Mouse (Mus musculus) embryonic facial prominence, embryonic 14.5 days (tissue): ENCODE results near the gene Slc51a. TPM values are rescaled to one million over a fixed set of nuclear protein-coding genes. Genes with fewer than 3 reads are reported as not detected.

Source experiments
- ATAC-seq: fragments of 200-750 bp; cut with Nextera tagmentation; 2 replicates; pipeline ENCODE4 v1.8.0; 2017; ENCODE audit warnings: low read depth, moderate number of reproducible peaks, moderate TSS enrichment
- DNase-seq: peaks from one replicate; pipeline ENCODE4 v3.0.0-alpha.2; 2015; ENCODE audit warnings: low spot score
- H3K27ac ChIP-seq: fragments of 300-500 bp; sonication (generic); replicated peaks from 2 replicates; pipeline ENCODE4 v1.5.1; 2014; ENCODE audit warnings: low read depth, mild to moderate bottlenecking, low read length, moderate library complexity
- H3K27me3 ChIP-seq: fragments of 300-500 bp; sonication (generic); replicated peaks from 2 replicates; pipeline ENCODE4 v1.6.1; 2014; ENCODE audit warnings: low read length; ENCODE audit not compliant: control insufficient read depth, insufficient read depth
- H3K36me3 ChIP-seq: fragments of 300-500 bp; sonication (generic); 2 replicates; pipeline ENCODE4 v1.6.1; 2014; ENCODE audit warnings: low read length, mixed read lengths; ENCODE audit not compliant: control insufficient read depth, insufficient read depth
- H3K4me1 ChIP-seq: fragments of 300-500 bp; sonication (generic); 2 replicates; pipeline ENCODE4 v1.6.1; 2014; ENCODE audit warnings: antibody characterized with exemption, low read length; ENCODE audit not compliant: control insufficient read depth, insufficient read depth
- H3K4me2 ChIP-seq: fragments of 300-500 bp; sonication (generic); 2 replicates; pipeline ENCODE4 v1.6.1; 2014; ENCODE audit warnings: low read depth, mild to moderate bottlenecking, low read length, moderate library complexity, mixed read lengths
- H3K4me3 ChIP-seq: fragments of 300-500 bp; sonication (generic); 2 replicates; pipeline ENCODE4 v1.5.1; 2014; ENCODE audit warnings: low read depth, mild to moderate bottlenecking, low read length
- H3K9ac ChIP-seq: fragments of 300-500 bp; sonication (generic); 2 replicates; pipeline ENCODE4 v1.6.1; 2014; ENCODE audit warnings: low read depth, mild to moderate bottlenecking, low read length, moderate library complexity, mixed read lengths
- H3K9me3 ChIP-seq: fragments of 300-500 bp; sonication (generic); 2 replicates; pipeline ENCODE4 v1.6.1; 2016; ENCODE audit warnings: low read length; ENCODE audit not compliant: control insufficient read depth
- WGBS: fragments of 180-500 bp; shearing (Covaris S2); extraction: QIAGEN DNeasy Blood & Tissue Kit; methylation state at CpG from one replicate; pipeline ENCODE4 v1.1.7; 2014; 5-methylcytosine and 5-hydroxymethylcytosine counted together
- polyA plus RNA-seq: library from polyadenylated mRNA; unstranded; fragments of >200 nt; fragmentation: Nextera tagmentation; extraction: Ambion mirVana; gene quantifications from 2 replicates; pipeline ENCODE4 v1.2.1, GENCODE M21; 2014

Slc51a gene
- polyA plus RNA-seq, 1 experiment from 2014 or later: 0.29 TPM

DNA sequence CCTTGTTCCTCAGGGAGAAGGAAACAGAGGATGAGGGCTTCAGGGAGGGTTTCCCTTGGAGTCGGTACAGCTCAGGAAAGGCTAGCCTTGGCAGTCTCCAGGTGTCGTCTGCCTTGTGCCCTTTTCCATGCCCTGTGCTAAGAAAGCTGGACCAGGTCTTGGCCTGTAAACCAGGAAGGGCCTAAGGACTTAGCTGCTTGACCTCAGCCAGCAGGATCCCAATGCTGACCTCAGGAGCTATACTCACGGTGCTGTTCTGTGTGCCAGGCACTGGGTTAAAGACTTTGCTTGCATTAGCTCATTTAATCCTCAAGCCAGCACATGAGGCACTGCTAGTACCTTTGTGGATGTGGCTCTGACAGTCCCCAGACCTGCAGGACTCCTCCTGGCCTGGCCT is 23.7 kb upstream of the Slc51a start:
- no peak for ATAC-seq
- H3K4me3 ChIP-seq: no peak overlapping the region

DNA sequence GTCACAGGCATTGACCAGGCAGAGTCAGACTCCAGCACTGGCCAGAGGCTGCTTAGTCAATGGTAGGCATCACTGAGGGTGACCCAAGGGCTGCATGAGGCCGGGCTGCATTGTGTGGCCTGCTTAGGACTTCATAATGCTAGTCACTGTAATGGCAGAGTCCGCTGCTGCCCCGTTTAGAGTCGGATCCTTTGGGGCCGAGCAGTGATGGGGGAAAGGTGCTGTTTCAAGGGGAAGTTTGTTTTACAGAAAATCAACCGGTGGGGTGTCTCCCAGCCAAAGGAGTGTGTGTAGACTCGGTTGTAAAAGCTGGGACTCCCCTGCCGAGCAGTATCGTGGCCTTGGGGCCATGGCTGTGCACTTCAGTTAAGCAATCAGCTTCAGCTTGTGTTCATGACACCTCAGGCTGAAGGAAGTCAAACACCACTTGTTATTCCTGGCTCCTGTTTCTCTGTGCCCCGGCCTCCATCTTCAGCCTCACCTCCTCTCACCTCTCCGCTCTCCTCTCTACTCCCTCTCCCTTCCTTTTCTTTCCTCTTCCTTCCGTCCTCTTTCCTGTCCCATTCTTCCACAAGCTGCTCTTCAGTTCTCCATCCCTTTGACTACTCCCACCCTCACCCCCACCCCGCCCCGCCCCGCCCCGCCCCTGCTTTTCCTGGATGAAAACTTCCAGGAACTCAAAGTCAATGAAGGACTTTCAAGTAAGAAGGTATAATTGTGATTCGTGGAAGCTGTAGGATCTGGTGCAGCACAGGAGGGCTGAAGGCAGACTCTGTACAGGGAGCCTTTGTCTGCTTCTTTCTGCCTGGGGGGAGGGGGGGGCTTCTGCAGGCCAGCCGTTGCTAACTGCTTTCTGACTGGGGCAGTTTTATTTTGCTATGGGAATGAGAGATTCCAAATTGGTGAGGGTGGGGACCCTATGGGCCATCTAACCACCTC is 23.0 kb upstream of the Slc51a start:
- Histone ChIP-seq H3K36me3 (no peaks in the 10 kb centered on the region), H3K27me3 (no peaks in the 10 kb centered on the region), H3K27ac (no peak overlapping the region), H3K9me3 (no peaks in the 10 kb centered on the region), H3K4me3 (no peak overlapping the region), H3K4me2 (no peak overlapping the region), H3K9ac (no peak overlapping the region), H3K4me1 (peaks cover 2% of the 10 kb centered on the region)
- ATAC-seq (no peak), DNase-seq (no peak)
- WGBS: 56% methylated on average over 18 of the region's 18 CpGs

More for the DNA sequence above, 23.7 kb upstream of the Slc51a start:
- 69% methylated on average over 3 of the region's 3 CpGs for WGBS
- Histone ChIP-seq H3K9ac (no peak overlapping the region), H3K9me3 (no peaks in the 10 kb centered on the region), H3K4me2 (no peak overlapping the region), H3K27me3 (no peaks in the 10 kb centered on the region), H3K4me1 (peaks cover 8% of the 10 kb centered on the region), H3K36me3 (no peaks in the 10 kb centered on the region), H3K27ac (no peak overlapping the region)
- DNase-seq: no peak

DNA sequence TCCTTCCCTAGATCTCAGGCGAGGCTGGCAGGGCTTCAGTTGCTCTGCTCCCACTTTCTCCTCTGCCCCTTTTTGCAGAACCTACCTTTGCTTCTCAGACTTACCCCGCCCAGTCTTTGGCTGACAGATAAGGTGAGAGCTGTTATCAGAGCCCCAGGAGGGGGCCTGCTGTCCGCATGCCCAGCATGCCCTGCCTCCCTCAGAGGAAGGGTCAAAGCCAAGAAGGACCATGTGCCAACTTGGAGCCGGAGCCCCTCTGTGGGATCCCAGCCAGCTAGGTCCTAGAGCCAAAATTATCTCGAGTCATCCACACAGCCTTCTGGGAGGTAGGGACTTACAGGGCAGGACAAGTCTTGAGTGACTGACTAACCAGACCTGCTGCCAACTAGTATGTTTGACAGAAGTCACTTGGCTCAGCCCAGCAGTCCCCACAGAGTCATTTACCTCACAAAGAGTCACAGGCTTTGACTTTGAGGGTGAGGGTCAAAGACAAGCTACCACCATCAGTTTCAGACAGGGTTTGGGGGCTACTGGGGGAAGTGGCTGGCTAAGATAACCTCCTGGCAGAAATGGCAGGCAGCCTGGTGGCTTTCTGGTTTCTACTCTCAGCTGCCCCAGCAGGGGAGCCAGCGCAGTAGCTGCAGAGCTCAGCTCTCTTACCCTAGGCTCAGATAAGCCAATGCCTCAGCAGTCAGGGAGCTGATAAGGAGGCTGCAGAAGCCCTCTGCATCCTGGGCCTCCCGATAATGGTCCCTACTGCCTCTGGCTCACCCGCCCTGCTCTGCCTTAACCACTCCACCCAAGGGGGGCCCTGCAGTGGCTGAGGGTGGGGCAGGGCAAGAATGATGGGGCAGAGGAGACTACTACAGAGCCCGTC is 21.6 kb upstream of the Slc51a start:
- H3K4me2 ChIP-seq: no peak overlapping the region
- ATAC-seq: peak; percentile 35; the same call in 1 of the 2 replicates

DNA sequence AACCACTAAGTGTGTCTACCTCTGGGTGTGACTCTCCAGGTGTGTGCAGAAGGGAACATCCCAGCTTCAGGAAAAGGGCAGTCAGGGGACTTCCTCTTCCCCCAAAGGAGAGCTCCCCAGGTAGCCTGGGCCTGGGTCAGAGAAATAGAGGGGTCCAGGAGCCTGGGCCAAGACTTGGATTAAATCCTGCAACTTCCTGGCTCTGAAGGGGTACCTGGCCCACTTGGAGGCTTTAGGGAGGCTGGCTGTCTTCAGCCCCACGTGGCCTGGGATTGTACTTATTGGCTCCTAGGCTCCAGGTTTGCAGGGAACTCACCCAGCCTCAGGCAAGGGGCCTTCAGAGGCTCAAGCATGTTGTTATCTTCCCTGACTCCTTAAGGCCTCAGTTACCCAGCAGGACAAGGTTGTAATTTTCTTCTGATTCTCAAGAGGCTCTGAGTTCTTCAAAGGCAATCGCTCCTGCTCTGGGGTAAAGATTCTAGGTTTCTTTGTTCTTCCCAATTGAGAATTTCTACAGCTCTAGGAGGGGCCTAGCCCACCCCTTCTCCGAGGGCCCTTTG is 20.9 kb upstream of the Slc51a start:
- WGBS: 36% methylated on average over 3 of the region's 3 CpGs
- no peak overlapping the region for H3K27ac ChIP-seq

More for the DNA sequence above, 21.6 kb upstream of the Slc51a start:
- Histone ChIP-seq H3K27me3 (no peaks in the 10 kb centered on the region), H3K4me1 (no peaks in the 10 kb centered on the region; the same call in none of the 2 replicates), H3K9me3 (no peaks in the 10 kb centered on the region), H3K4me3 (no peak overlapping the region), H3K27ac (no peak overlapping the region), H3K9ac (no peak overlapping the region), H3K36me3 (no peaks in the 10 kb centered on the region)
- no peak for DNase-seq
- WGBS: 60% methylated on average over 9 of the region's 9 CpGs

DNA sequence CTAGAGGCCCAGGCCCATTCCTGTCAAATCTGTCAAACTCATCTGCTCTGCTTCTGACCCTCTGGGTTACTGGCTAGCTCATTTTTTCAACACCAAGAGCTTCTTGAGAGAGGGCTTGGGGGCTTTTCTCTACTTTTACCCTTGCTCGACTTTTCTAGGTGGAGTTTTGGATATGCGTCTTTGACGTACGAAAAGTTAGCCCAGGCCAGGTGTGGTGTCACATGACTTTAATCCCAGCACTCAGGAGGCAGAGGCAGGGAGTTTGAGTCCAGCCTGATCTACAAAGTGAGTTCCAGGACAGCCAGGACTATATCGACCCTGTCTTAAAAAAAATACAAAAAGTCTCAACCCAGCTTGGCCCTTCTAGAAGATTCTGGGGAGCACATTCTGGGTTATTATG is 20.4 kb upstream of the Slc51a start:
- no peaks in the 10 kb centered on the region; the same call in none of the 2 replicates for H3K4me1 ChIP-seq
- H3K9ac ChIP-seq: no peak overlapping the region
- H3K36me3 ChIP-seq: no peaks in the 10 kb centered on the region
- H3K27me3 ChIP-seq: no peaks in the 10 kb centered on the region
- no peak overlapping the region for H3K4me3 ChIP-seq
- WGBS: 78% methylated on average over 5 of the region's 5 CpGs
- DNase-seq: no peak
- H3K4me2 ChIP-seq: no peak overlapping the region
- no peak for ATAC-seq
- no peak overlapping the region for H3K27ac ChIP-seq
- H3K9me3 ChIP-seq: no peaks in the 10 kb centered on the region

More for the DNA sequence above, 20.9 kb upstream of the Slc51a start:
- Histone ChIP-seq H3K9me3 (no peaks in the 10 kb centered on the region), H3K36me3 (no peaks in the 10 kb centered on the region), H3K4me2 (no peak overlapping the region), H3K4me1 (no peaks in the 10 kb centered on the region; the same call in none of the 2 replicates), H3K4me3 (no peak overlapping the region), H3K9ac (no peak overlapping the region), H3K27me3 (no peaks in the 10 kb centered on the region)
- ATAC-seq: no peak
- DNase-seq: no peak

DNA sequence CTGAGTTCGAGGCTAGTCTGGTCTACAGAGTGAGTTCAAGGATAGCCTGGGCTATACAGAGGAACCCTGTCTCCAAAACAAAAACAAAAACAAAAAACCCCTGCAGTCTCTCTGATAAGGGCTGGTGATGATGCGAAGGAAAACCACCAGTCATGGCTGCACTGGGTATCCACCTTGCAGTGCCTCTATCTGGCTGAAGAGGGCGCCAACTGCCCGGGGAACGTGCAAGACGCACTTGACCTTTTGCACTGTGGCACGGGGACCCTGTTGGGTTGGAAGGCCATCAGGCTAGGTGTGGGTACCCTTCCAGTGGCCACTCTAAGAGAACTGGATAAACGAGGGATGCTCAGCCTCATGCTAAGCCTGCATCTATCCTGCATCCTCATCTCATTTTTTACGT is 19.7 kb upstream of the Slc51a start:
- H3K9ac ChIP-seq: no peak overlapping the region
- no peak overlapping the region for H3K27ac ChIP-seq
- WGBS: 27% methylated on average over 9 of the region's 9 CpGs
- H3K9me3 ChIP-seq: no peaks in the 10 kb centered on the region
- H3K27me3 ChIP-seq: no peaks in the 10 kb centered on the region
- no peak overlapping the region for H3K4me3 ChIP-seq
- DNase-seq: no peak
- H3K36me3 ChIP-seq: no peaks in the 10 kb centered on the region
- H3K4me1 ChIP-seq: no peaks in the 10 kb centered on the region; the same call in 1 of the 2 replicates
- ATAC-seq: no peak
- no peak overlapping the region for H3K4me2 ChIP-seq

DNA sequence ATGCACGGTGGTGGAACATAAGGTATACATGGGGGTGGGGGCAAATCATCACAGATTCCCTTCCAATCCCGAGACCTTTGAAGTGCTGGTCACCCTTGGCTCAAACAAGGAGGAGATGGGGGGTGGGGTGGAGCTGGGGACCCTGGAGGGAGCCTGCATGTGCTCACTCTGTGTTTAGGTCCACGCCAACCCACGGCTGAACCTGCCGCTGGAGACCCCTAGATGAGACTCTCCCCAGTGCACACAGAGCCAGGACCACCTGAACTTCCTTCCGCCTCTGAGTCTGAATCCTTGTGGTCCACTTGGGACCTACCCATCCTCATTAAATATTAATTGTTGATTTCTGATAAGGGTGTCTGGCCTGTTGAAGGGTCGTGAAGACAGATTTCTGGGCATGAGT is 19.2 kb upstream of the Slc51a start:
- Histone ChIP-seq H3K27me3 (no peaks in the 10 kb centered on the region), H3K4me2 (no peak overlapping the region), H3K9me3 (no peaks in the 10 kb centered on the region), H3K9ac (no peak overlapping the region), H3K27ac (no peak overlapping the region), H3K4me1 (no peaks in the 10 kb centered on the region; the same call in 1 of the 2 replicates), H3K36me3 (no peaks in the 10 kb centered on the region), H3K4me3 (no peak overlapping the region)
- ATAC-seq (no peak), DNase-seq (no peak)
- WGBS: 72% methylated on average over 7 of the region's 7 CpGs

DNA sequence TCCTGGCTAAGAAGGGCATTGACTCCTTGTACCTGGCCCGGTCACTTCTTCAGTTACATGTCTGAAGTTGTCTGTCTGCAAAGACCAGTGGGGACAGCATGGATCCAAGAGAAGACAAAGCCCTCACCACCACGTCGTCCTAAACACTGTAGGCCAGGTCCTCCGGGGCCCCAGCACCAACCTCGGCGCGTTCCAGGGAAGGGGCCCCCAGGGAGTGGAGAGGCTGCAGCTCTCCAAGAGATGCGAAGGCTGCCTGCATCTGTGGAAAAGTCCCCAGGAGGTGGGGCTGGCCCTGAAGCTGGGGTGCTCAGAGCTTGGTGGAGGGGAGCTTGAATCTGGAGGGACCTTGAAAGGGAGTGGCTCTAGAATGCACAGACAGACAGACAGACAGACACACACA is 18.6 kb upstream of the Slc51a start:
- no peaks in the 10 kb centered on the region for H3K27me3 ChIP-seq
- no peak overlapping the region for H3K4me3 ChIP-seq
- H3K36me3 ChIP-seq: no peaks in the 10 kb centered on the region
- no peaks in the 10 kb centered on the region for H3K9me3 ChIP-seq
- DNase-seq (no peak), ATAC-seq (no peak)
- no peak overlapping the region for H3K27ac ChIP-seq
- WGBS: 68% methylated on average over 8 of the region's 8 CpGs
- no peaks in the 10 kb centered on the region for H3K4me1 ChIP-seq
- H3K4me2 ChIP-seq: no peak overlapping the region
- H3K9ac ChIP-seq: no peak overlapping the region
